ENCODE assay signal across 23 mouse cellular contexts in the genomic region with DNA sequence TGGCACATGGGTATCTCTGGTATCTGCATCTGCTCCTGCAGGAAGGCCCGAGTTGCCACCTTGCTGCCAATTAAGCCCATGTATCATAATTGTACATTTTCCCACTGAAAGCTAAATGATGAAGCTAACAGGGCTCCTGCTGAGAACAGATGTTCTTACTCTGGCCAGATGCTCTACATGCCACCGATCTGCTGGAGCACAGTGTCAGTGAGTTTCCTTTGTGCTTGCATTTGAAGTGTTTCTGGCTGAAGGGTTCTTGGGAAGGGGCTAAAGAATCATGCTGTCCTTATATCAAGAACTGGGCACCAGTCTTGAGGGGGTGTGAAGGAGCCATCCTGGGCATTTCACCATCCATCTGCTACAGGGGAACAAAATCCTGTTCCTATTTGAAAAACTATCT.
DNase-seq lines count a peak whose midpoint lies in the region; ATAC-seq and TF ChIP-seq lines count a peak whose summit lies in the region.
"Had no signal": no experiment of that assay in that cellular context is flagged by ENCODE, and none has a peak within 500 bp of the region (broad histone marks: within the 10 kb centered on the region; RNA-seq: fewer than 3 reads in every experiment).

No protein-coding gene starts in this region.

- no peak for DNase-seq in forebrain, embryonic 14.5 days (ENCODE audit: low spot score)
- DNase-seq in heart, adult 11 months, result peak; percentile 79
- no peak for DNase-seq in heart, adult 9 months (ENCODE audit: low spot score in 2 of 2)
- no peak for DNase-seq in layer of hippocampus, adult 2 months (ENCODE audit: low spot score in 2 of 2)
- DNase-seq in layer of hippocampus, adult 11-12 months (ENCODE audit: low spot score), result no peak
- DNase-seq in brain, embryonic 14.5 days (ENCODE audit: low read depth), result peak; percentile 21
- DNase-seq: adrenal gland, adult 8-10 months; adrenal gland, postnatal 25 days; cerebellum, adult 18-20 months; cerebellum, adult 9-10 months; cerebellum, postnatal 14 days; gastrocnemius, postnatal 10 days; gastrocnemius, postnatal 36 days; heart, postnatal 10 days; heart, postnatal 36 days had no signal

- H3K4me3 ChIP-seq in forebrain, embryonic 12.5 days (replicated peaks), result no peak overlapping the region
- no peak overlapping the region for H3K4me3 ChIP-seq in forebrain, embryonic 14.5 days (ENCODE audit: low read depth, low read length)
- H3K4me3 ChIP-seq in layer of hippocampus, adult 2 months, result no peak overlapping the region
- H3K4me3 ChIP-seq: forebrain, embryonic 10.5 days; heart, embryonic 12.5 days; heart, embryonic 15.5 days; hindbrain, embryonic 10.5 days; hindbrain, embryonic 13.5 days had no signal

- no peak for TF ChIP-seq POLR2A in brain, embryonic 14.5 days (IDR thresholded peaks at IDR 0.05; ENCODE audit: borderline replicate concordance, extremely low read depth, insufficient read depth, insufficient read length, poor library complexity, severe bottlenecking)

- no peaks in the 10 kb centered on the region for H3K9me3 ChIP-seq in forebrain, embryonic 12.5 days
- no peaks in the 10 kb centered on the region for H3K9me3 ChIP-seq in forebrain, embryonic 14.5 days (replicated peaks; ENCODE audit: control insufficient read depth, low read length)
- H3K9me3 ChIP-seq: heart, embryonic 15.5 days; hindbrain, embryonic 13.5 days had no signal

- H3K9ac ChIP-seq in forebrain, embryonic 12.5 days, result no peak overlapping the region
- no peak overlapping the region for H3K9ac ChIP-seq in forebrain, embryonic 14.5 days (ENCODE audit: low read length)
- H3K9ac ChIP-seq: heart, embryonic 12.5 days; heart, embryonic 15.5 days; hindbrain, embryonic 13.5 days had no signal

- H3K4me1 ChIP-seq in forebrain, embryonic 12.5 days, result no peaks in the 10 kb centered on the region
- H3K4me1 ChIP-seq in forebrain, embryonic 14.5 days (ENCODE audit: control insufficient read depth, insufficient read depth, low read length), result no peaks in the 10 kb centered on the region
- H3K4me1 ChIP-seq: forebrain, embryonic 10.5 days; heart, embryonic 12.5 days; heart, embryonic 15.5 days; hindbrain, embryonic 10.5 days; hindbrain, embryonic 13.5 days had no signal

- no peak overlapping the region for H3K4me2 ChIP-seq in forebrain, embryonic 12.5 days
- no peak overlapping the region for H3K4me2 ChIP-seq in forebrain, embryonic 14.5 days (ENCODE audit: low read length)
- H3K4me2 ChIP-seq: heart, embryonic 12.5 days; heart, embryonic 15.5 days; hindbrain, embryonic 13.5 days had no signal

- WGBS in forebrain, embryonic 12.5 days, result 83% methylated on average over 2 of the region's 2 CpGs
- 75% methylated on average over 2 of the region's 2 CpGs for WGBS in forebrain, embryonic 14.5 days

- no peak for ATAC-seq in forebrain, embryonic 12.5 days (ENCODE audit: low FRiP score)
- ATAC-seq in forebrain, embryonic 14.5 days, result no peak
- ATAC-seq: activated CD4-positive, CD25-positive, alpha-beta regulatory T cell, adult 4 months; forebrain, embryonic 16.5 days had no signal

- 0 out of 2 replicates have a peak overlapping the region, but pooled peaks have one; percentile 38 for H3K27ac ChIP-seq in forebrain, embryonic 12.5 days
- no peak overlapping the region for H3K27ac ChIP-seq in forebrain, embryonic 14.5 days (ENCODE audit: low read depth, low read length)
- H3K27ac ChIP-seq in layer of hippocampus, adult 2 months, result 0 out of 2 replicates have a peak overlapping the region, but pooled peaks have one; percentile 48
- H3K27ac ChIP-seq: forebrain, embryonic 10.5 days; heart, embryonic 15.5 days; hindbrain, embryonic 10.5 days; hindbrain, embryonic 13.5 days had no signal

- TF ChIP-seq CTCF in layer of hippocampus, adult 2 months (conservative IDR thresholded peaks at IDR 0.05), result no peak
- no peak for TF ChIP-seq CTCF in brain, embryonic 14.5 days (IDR thresholded peaks at IDR 0.05; ENCODE audit: borderline replicate concordance, extremely low read depth, insufficient read depth, insufficient read length)

- H3K27me3 ChIP-seq in forebrain, embryonic 12.5 days, result no peaks in the 10 kb centered on the region
- no peaks in the 10 kb centered on the region for H3K27me3 ChIP-seq in forebrain, embryonic 14.5 days (replicated peaks; ENCODE audit: control insufficient read depth, insufficient read depth, low read length)
- H3K27me3 ChIP-seq: heart, embryonic 12.5 days; heart, embryonic 15.5 days had no signal

- H3K36me3 ChIP-seq in forebrain, embryonic 12.5 days (replicated peaks), result no peaks in the 10 kb centered on the region
- H3K36me3 ChIP-seq in forebrain, embryonic 14.5 days (ENCODE audit: control insufficient read depth, insufficient read depth, low read length), result no peaks in the 10 kb centered on the region
- H3K36me3 ChIP-seq: forebrain, embryonic 10.5 days; heart, embryonic 12.5 days; heart, embryonic 15.5 days; hindbrain, embryonic 10.5 days; hindbrain, embryonic 13.5 days had no signal

Comparison
In these comparisons a context has a peak if more than half of its experiments do, and no peak if none do; other contexts are left out.
1. DNase-seq: peak in heart, adult 11 months (single experiment) and brain, embryonic 14.5 days (single experiment); none in forebrain, embryonic 14.5 days (single experiment), heart, adult 9 months (0 of 2), layer of hippocampus, adult 2 months (0 of 2) and layer of hippocampus, adult 11-12 months (single experiment).